Mouse (Mus musculus): ENCODE measurements around the gene Trpv4. TPM values are rescaled to one million over a fixed set of nuclear protein-coding genes. Genes with fewer than 3 reads are reported as not detected.

Gene Trpv4
- 1 to 10 TPM; 1.6 to 1.8 TPM for total RNA-seq (2021)
- long read RNA-seq, experiment 1, partial matches to known transcripts = 2 of 4 reads
- long read RNA-seq, experiment 1, other reads (novel, unspliced or antisense) = 1 of 4 reads
- long read RNA-seq, experiment 2, partial matches to known transcripts = 1 of 4 reads
- long read RNA-seq, experiment 2, other reads (novel, unspliced or antisense) = 0 of 4 reads

GRCm38 (mm10) chr5:114658255-114658654, at the start of gene Trpv4:
TSS of gene Trpv4 (minus strand) at chr5:114658421.
- no peak for DNase-seq
- intact Hi-C loops (cut with DNase I; ENCODE audit: low total_unique reads) = no loop called here

GRCm38 (mm10) chr5:114707265-114708068, 49.2 kb upstream of the Trpv4 start, which contains the start of gene Tchp:
TSS of gene Tchp (plus strand) at chr5:114707760.
- intact Hi-C loops (cut with DNase I; ENCODE audit: low total_unique reads) = no loop called here

GRCm38 (mm10) chr5:114702403-114703392, 44.5 kb upstream of the Trpv4 start:
- intact Hi-C loops (cut with DNase I; ENCODE audit: low total_unique reads) = no loop called here
- no peak for DNase-seq

More at GRCm38 (mm10) chr5:114707265-114708068, 49.2 kb upstream of the Trpv4 start, which contains the start of gene Tchp:
- peak; percentile 93 for DNase-seq

DNA sequence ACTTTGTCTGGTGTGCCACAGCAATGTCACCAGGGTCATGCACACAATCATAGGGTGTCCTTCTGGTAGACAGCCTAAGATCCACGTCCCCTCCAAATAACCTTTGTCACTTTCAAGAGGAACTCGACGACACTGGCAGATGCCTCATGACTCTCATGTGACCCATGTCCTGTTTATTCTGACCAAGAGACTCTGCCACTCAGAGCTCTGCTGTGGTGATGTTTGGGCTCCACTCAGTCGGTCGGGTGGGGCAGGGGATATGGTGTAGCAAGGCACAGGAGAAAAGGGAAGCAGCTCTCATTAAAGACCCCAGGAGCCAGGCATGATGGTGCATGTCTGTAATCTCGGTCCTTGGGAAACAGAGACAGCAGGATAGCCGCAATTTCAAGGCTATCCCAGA, 40.8 kb upstream of the Trpv4 start:
- intact Hi-C loops (cut with DNase I; ENCODE audit: low total_unique reads) = no loop called here
- DNase-seq = no peak

DNA sequence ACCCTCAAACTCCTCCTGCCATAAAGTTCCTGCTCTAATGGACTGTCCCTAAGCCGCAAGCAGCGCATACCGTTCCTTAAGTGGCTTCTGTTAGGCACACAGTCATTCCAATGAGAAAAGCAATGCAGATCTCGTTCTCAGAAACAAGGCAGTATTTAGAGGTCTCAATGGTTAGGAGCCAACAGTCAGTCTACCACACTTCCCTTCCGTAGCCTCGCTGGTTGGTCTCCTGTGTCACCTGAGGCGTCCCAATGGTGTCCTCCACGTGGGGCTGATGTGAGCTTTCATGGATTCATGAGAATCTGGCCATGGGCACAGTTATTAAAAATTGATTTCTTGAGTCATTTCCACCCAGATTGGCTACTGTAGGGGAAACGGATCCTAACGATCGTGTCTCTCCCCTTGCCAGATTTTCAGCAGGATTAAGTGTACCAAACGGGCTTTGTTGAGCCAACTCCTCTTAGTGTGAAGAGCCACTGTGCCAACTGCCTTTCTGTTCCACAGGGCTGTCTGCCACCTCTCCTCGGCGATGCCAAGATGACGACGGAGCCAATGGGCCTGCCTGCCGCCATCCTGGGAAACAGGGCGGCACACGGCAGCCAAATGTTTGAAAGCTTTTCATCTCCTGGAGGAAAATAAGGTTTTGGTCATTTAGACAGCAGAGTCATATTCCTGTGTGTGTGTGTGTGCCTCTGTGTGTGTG, 40.0 kb upstream of the Trpv4 start:
- intact Hi-C loops (cut with DNase I; ENCODE audit: low total_unique reads) = no loop called here
- DNase-seq = peak; percentile 69

GRCm38 (mm10) chr5:114696939-114697338, 38.7 kb upstream of the Trpv4 start:
- DNase-seq = no peak
- intact Hi-C loops (cut with DNase I; ENCODE audit: low total_unique reads) = no loop called here

GRCm38 (mm10) chr5:114695775-114696174, 37.6 kb upstream of the Trpv4 start:
- intact Hi-C loops (cut with DNase I; ENCODE audit: low total_unique reads) = no loop called here
- DNase-seq = no peak

DNA sequence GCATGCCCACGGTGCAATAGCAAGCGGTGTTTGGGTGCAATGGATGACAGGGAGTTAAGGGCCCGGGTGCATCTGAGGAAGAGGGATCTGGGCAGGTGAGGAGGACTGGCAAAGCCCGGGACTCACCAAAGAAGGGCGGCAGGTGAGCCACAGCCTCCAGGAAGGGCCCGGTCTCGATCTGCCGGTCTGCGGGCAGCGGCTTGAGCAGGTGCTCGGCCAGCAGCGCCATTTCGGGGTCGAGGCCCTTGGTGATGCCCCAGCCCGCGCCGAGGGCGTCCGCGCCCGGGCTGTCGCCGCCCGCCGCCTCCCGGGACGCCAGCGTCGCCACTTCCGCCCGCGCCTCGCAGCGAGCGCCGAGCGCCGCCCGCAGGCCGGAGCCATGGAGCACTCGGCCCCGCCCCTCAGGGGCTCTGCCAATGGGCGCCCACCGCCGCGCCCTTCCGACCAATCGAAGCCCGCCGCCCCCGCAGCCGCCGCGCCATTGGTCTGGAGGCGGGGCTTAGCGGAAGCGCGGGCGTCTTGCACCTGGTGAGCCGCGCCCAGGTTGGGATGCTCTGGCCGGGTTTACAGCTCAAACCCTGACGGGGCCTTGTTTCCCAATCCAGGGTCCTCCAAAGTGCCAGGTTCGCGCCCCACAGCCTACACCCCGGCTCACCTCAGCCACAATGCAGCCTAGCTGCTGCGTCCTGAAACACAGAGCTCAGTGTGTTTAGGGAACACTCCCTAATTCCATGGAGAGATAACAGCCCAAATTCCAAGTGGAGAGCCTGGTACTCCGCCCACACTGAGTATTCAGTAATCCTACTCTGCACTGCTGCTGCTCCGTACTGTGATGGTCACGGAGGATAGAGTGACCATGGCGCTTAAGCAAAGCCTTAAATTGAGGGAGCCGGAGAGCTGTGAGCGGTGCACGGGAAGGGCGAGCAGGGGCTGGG, 32.7 kb upstream of the Trpv4 start, which contains the start of gene Gltp:
Gene Gltp (minus strand): TSS at position 352 of the 935 bp plus-strand sequence.
- intact Hi-C loops (cut with DNase I; ENCODE audit: low total_unique reads) = no loop called here
- peak; percentile 93 for DNase-seq

- intact Hi-C loops (cut with DNase I; ENCODE audit: low total_unique reads) = no loop called here
Observed at GRCm38 (mm10) chr5:114689700-114690366, 31.6 kb upstream of the Trpv4 start.

GRCm38 (mm10) chr5:114688703-114689102, 30.5 kb upstream of the Trpv4 start:
- no peak for DNase-seq

More at GRCm38 (mm10) chr5:114689700-114690366, 31.6 kb upstream of the Trpv4 start:
- no peak for DNase-seq

DNA sequence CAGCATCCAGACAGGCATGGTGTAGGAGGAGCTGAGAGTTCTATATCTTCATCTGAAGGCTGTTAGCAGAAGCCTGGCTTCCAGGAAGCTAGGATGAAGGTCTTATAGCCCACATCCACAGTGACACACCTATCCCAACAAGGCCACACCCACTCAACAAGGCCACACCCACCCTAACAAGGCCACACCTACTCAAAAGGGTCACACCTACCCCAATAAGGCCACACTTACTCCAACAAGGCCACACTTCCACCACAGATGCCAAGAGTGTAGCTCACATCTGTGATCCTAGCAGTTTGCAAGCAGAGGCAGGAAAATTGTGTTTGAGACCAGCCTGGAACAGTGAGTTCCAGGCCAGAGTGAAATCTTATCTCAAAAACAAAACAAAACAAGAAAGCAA, 29.7 kb upstream of the Trpv4 start:
- DNase-seq = no peak
- intact Hi-C loops (cut with DNase I; ENCODE audit: low total_unique reads) = no loop called here

More at GRCm38 (mm10) chr5:114688703-114689102, 30.5 kb upstream of the Trpv4 start:
- intact Hi-C loops (cut with DNase I; ENCODE audit: low total_unique reads) = no loop called here

- intact Hi-C loops (cut with DNase I; ENCODE audit: low total_unique reads) = no loop called here
- DNase-seq = no peak
Observed at GRCm38 (mm10) chr5:114686726-114687210, 28.5 kb upstream of the Trpv4 start.

GRCm38 (mm10) chr5:114685986-114686385, 27.8 kb upstream of the Trpv4 start:
- intact Hi-C loops (cut with DNase I; ENCODE audit: low total_unique reads) = no loop called here
- DNase-seq = no peak

DNA sequence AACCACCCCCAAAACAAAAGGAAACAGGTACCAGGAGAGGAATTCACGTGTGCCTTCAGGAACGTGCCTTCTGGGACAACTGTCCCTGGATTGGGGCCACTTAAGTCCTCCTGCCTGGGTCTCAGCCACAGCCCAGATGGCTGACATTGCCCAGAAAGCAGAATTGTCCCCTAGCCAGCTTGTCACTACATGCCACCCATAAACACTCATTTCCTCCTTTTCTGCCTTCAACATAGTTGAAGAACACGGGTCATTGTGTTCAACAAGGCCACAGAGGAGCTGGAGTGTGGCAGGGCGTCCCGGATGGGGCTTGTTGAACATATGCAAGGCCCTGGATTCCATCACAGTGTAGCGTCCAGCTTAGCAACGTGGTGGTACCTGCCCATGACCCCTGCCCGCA, 23.5 kb upstream of the Trpv4 start:
- no peak for DNase-seq
- intact Hi-C loops (cut with DNase I; ENCODE audit: low total_unique reads) = no loop called here

DNA sequence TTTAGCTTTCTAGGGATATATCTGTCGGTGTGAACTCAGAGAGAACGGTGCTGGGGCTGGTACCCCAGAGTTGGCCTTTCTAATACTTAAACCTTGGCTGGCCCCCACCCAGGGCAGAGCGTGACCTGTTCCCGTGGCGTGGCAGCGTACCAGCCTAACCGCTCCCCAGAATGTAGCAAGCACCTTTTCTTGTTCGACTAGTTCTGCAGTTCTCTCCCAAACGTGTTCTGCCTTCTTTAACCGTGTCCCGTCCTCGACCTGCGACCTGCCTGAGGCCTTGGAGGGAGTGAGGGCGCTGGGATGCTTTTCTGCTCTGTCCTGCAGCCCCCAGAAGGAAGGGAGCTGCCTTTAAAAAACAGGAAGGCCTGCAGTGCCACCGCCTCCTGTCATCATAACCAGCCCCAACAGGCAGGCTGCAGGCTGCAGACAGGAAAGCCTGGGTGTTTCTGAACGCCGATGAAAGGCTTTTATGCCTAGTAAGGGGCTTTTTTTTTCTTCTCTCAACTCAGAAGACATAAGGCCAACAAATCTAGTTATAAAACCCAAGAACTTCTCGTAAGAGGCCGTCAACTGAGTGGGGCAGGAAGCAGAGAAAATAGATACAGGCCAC, 22.6 kb upstream of the Trpv4 start:
- intact Hi-C loops (cut with DNase I; ENCODE audit: low total_unique reads) = no loop called here
- DNase-seq = no peak

GRCm38 (mm10) chr5:114679841-114680591, 21.8 kb upstream of the Trpv4 start:
- intact Hi-C loops (cut with DNase I; ENCODE audit: low total_unique reads) = no loop called here
- no peak for DNase-seq
